Mouse (Mus musculus) thymus, adult 2 months (tissue): ENCODE data around the gene Lmntd2.

ENCODE experiments used
- CTCF ChIP-seq: fragments of 200-500 bp; IDR thresholded peaks from 2 replicates; pipeline ENCODE4 v1.5.1; 2012; ENCODE audit warnings: mild to moderate bottlenecking, control low read depth, low read length, moderate library complexity, borderline replicate concordance; ENCODE audit not compliant: control insufficient read depth, poor library complexity, insufficient read depth; ENCODE audit errors: extremely low read depth
- POLR2A ChIP-seq: fragments of 200-500 bp; IDR thresholded peaks from 2 replicates; pipeline ENCODE4 v1.6.1; 2012; ENCODE audit warnings: mild to moderate bottlenecking, low read length, control low read depth, moderate library complexity; ENCODE audit not compliant: control insufficient read depth, poor library complexity, insufficient read depth; ENCODE audit errors: extremely low read depth

GRCm38 (mm10) chr7:141216894-141217293, 3.0 kb upstream of the Lmntd2 start:
- TF ChIP-seq CTCF (no peak), POLR2A (no peak)
